In the genomic region with DNA sequence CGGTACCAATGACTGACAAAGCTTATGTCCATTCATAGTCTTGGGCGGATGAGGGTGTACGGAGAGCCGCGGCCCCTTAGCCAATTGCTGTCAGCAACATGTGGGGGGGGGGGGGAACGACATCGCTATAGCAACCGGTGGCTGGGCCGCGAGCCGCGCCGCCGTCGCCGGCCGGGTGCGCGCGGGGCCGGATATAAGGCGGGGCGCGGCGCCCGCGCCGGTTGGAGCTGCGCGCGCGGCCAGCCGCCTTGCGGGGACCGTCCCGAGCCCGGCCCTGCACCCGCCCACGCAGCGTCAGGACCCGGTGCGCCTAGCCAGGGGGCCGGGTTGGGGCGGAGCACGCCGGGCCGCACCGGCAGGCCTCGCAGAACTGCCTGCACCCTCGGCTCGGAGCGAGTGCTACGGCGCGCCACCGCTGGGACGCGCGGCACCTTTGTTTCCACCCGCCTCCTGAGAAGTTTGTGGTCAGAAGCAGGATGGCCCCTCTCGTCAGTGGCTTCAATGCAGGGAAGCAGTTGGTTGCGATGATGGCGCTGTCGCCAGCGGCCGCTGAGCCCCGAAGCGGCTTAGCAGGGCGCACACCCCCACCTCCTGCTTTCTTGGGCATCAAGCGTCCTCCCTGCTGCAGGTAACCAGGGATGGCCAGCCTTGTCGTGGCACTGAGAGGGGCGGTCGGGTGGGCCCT, we compare ENCODE assay signal across 9 mouse cellular contexts.
DNase-seq lines count a peak whose midpoint lies in the region; ATAC-seq and TF ChIP-seq lines count a peak whose summit lies in the region.
"Had no signal": no experiment of that assay in that cellular context is flagged by ENCODE, and none has a peak within 500 bp of the region (broad histone marks: within the 10 kb centered on the region; RNA-seq: fewer than 3 reads in every experiment).

No protein-coding gene starts in this region.

- peak overlapping the region; percentile 33 for H3K4me3 ChIP-seq in cerebellum, adult 2 months (replicated peaks; ENCODE audit: insufficient read depth, low read depth, low read length)
- H3K4me3 ChIP-seq in kidney, embryonic 16.5 days (ENCODE audit: low read length): peak overlapping the region; percentile 58
- H3K4me3 ChIP-seq in lung, embryonic 16.5 days (ENCODE audit: low read length): peak overlapping the region; percentile 52
- H3K4me3 ChIP-seq: erythroblast, embryonic 14.5 days had no signal

- H3K4me1 ChIP-seq in cerebellum, adult 2 months (ENCODE audit: control insufficient read depth, insufficient read depth, low read length): no peaks in the 10 kb centered on the region; the same call in 1 of the 2 replicates
- H3K4me1 ChIP-seq in kidney, embryonic 16.5 days (ENCODE audit: insufficient read depth, low read length): 0 out of 2 replicates have a peak, but pooled peaks cover 10% of the 10 kb centered on the region
- H3K4me1 ChIP-seq in lung, embryonic 16.5 days (replicated peaks; ENCODE audit: control insufficient read depth, insufficient read depth, low read length): peaks cover 10% of the 10 kb centered on the region

- no peak for DNase-seq in cerebellum, adult 2 months
- no peak for DNase-seq in cerebellum, adult 11-12 months
- peak; percentile 79 for DNase-seq in adrenal gland, postnatal 25 days
- DNase-seq in heart, adult 8-10 months (ENCODE audit: low spot score): peak; percentile 18
- DNase-seq in retina, postnatal 7 days (ENCODE audit: low read depth, low spot score): peak; percentile 19
- no peak for DNase-seq in frontal cortex, postnatal 25 days (ENCODE audit: low spot score in 2 of 2)

- peak; percentile 83 for ATAC-seq in kidney, embryonic 16.5 days (ENCODE audit: low FRiP score, low TSS enrichment)
- ATAC-seq in lung, embryonic 16.5 days (ENCODE audit: low read depth): peak; percentile 84

- peak overlapping the region; percentile 88 for H3K4me2 ChIP-seq in kidney, embryonic 16.5 days (replicated peaks; ENCODE audit: low read depth, low read length)
- H3K4me2 ChIP-seq in lung, embryonic 16.5 days (ENCODE audit: low read depth, low read length): peak overlapping the region; percentile 75

- under 1% methylated on average over 72 of the region's 73 CpGs for WGBS in cerebellum, adult 2 months
- under 1% methylated on average over 66 of the region's 73 CpGs for WGBS in kidney, embryonic 16.5 days
- under 1% methylated on average over 72 of the region's 73 CpGs for WGBS in lung, embryonic 16.5 days

- TF ChIP-seq POLR2A in cerebellum, adult 2 months (IDR thresholded peaks at IDR 0.05; ENCODE audit: borderline replicate concordance, insufficient read depth, low read length): no peak

- H3K27ac ChIP-seq in cerebellum, adult 2 months (ENCODE audit: insufficient read depth, low read length): no peak overlapping the region
- no peak overlapping the region for H3K27ac ChIP-seq in kidney, embryonic 16.5 days (ENCODE audit: low read length)
- H3K27ac ChIP-seq in lung, embryonic 16.5 days (ENCODE audit: low read length): no peak overlapping the region

- H3K9me3 ChIP-seq in kidney, embryonic 16.5 days (ENCODE audit: low read length): no peaks in the 10 kb centered on the region
- no peaks in the 10 kb centered on the region for H3K9me3 ChIP-seq in lung, embryonic 16.5 days (ENCODE audit: control insufficient read depth, low read length)

- H3K27me3 ChIP-seq in cerebellum, adult 2 months (ENCODE audit: control insufficient read depth, insufficient read depth, low read length): peaks cover 1% of the 10 kb centered on the region; the same call in 1 of the 2 replicates
- H3K27me3 ChIP-seq in kidney, embryonic 16.5 days (ENCODE audit: insufficient read depth, low read length): peaks cover 92% of the 10 kb centered on the region
- H3K27me3 ChIP-seq in lung, embryonic 16.5 days (ENCODE audit: control insufficient read depth, insufficient read depth, low read depth, low read length): peaks cover 79% of the 10 kb centered on the region

- H3K9ac ChIP-seq in kidney, embryonic 16.5 days (replicated peaks; ENCODE audit: low read length): peak overlapping the region; percentile 44; the same call in 1 of the 2 replicates
- H3K9ac ChIP-seq in lung, embryonic 16.5 days (ENCODE audit: low read length): peak overlapping the region; percentile 42

- H3K36me3 ChIP-seq in kidney, embryonic 16.5 days (ENCODE audit: insufficient read depth, low read length): no peaks in the 10 kb centered on the region
- no peaks in the 10 kb centered on the region for H3K36me3 ChIP-seq in lung, embryonic 16.5 days (ENCODE audit: control insufficient read depth, insufficient read depth, low read length)

- TF ChIP-seq CTCF in cerebellum, adult 2 months (IDR thresholded peaks at IDR 0.05; ENCODE audit: borderline replicate concordance, insufficient read depth, low read depth, low read length): no peak

Comparison
In these comparisons a context has a peak if more than half of its experiments do, and no peak if none do; other contexts are left out.
1. DNase-seq: peak in adrenal gland, postnatal 25 days (single experiment), heart, adult 8-10 months (single experiment) and retina, postnatal 7 days (single experiment); none in cerebellum, adult 2 months (0 of 2), cerebellum, adult 11-12 months (single experiment) and frontal cortex, postnatal 25 days (0 of 2).
2. Peak in every context shown above with its lines, with median percentiles within 50 percentile points of each other: H3K4me3 ChIP-seq.